Mouse (Mus musculus) CD4-positive, CD25-positive, alpha-beta regulatory T cell (primary cell): ENCODE measurements around the gene Gm13178. TPM values are rescaled to one million over a fixed set of nuclear protein-coding genes. Genes with fewer than 3 reads are reported as not detected.

Experiments used
- polyA plus RNA-seq: library from polyadenylated mRNA; unstranded; fragments of 100-300 nt; shearing (Covaris generic); gene quantifications from one replicate; pipeline ENCODE4 v1.2.1, GENCODE M21; 2017

Gene Gm13178
- polyA plus RNA-seq, result not detected

DNA sequence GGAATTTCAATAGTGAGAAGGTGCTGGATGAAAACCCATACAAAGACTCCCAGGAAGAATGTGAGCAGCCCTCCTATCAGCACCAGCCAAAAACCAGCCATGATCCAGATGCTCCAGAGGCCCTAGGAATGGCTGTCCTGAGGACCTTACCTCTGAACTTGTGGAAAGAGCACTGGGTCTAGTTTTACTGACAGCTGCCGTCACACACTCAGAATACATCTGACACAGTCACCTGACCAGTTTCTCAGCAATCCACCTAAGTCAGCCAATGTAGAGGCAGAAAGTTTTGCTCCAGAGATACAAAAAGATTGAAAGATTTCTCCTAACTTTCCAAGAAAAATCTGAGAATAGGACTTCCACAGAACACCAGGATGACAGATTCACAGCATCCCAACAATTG lies at the start of gene Gm13178:
Gm13178 (minus strand) TSS at position 101 of the 400 bp plus-strand sequence.

DNA sequence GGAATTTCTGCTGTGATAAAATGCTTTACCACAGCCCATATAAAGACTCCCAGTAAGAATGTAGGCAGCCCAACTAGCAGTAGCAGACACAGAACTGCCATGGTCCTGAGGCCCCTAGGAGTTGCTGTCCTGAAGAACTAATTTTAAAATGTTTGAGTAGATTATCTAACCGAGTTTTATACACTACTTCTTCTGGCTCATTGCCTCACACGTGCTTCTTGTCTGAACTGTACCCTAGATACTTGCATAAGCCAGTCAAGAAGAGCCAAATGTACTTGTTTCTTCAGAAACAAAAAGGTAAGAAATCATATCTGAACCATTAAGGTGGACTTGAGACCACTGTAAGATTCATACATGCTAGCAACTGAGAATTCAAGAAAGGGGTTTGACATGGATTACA lies 34.9 kb downstream of the Gm13178 start, which contains the start of gene Gm436:
Gm436 (minus strand) TSS at position 101 of the 400 bp plus-strand sequence.

Other genes with a start within 250 kb of the Gm13178 start
- not detected for gene 9430007A20Rik, start 201.6 kb downstream of the Gm13178 start, polyA plus RNA-seq
- gene Gm13124, start 156.3 kb downstream of the Gm13178 start, polyA plus RNA-seq, result not detected
- gene Aadacl4, start 107.7 kb downstream of the Gm13178 start, polyA plus RNA-seq, result not detected
- gene Gm436, start 35.0 kb downstream of the Gm13178 start, polyA plus RNA-seq, result not detected
- not detected for gene Gm438, start 65.2 kb upstream of the Gm13178 start, polyA plus RNA-seq
- 18.8 TPM for gene Dhrs3, start 171.4 kb upstream of the Gm13178 start, polyA plus RNA-seq